Mouse (Mus musculus) MEL (cell line): ENCODE measurements around the gene Axin2. TPM values are rescaled to one million over a fixed set of nuclear protein-coding genes. Genes with fewer than 3 reads are reported as not detected.

Experiments used
- DNase-seq: peaks from one replicate; pipeline ENCODE4 v3.0.0; 2011; ENCODE audit warnings: low read depth, low spot score
- H3K27ac ChIP-seq: 2 replicates; pipeline ENCODE4 v1.5.1; 2012; ENCODE audit warnings: low read depth, mild to moderate bottlenecking, control low read depth, low read length, moderate library complexity; ENCODE audit not compliant: control insufficient read depth
- H3K27me3 ChIP-seq, 2 experiments: fragments of 150-350 bp in 1 of 2; sonication (generic) in 1 of 2; 2 replicates each; pipeline ENCODE4 v1.6.1; 2012; ENCODE audit warnings: low read length in 2 of 2, mild to moderate bottlenecking in 2 of 2, improper control_type of control experiment in 1 of 2, moderate library complexity in 1 of 2; ENCODE audit not compliant: insufficient read depth in 2 of 2, control insufficient read depth in 1 of 2
- H3K36me3 ChIP-seq, 2 experiments: 2 replicates each; pipeline ENCODE4 v1.6.1; 2012 to 2014; ENCODE audit warnings: low read length in 2 of 2, improper control_type of control experiment in 1 of 2, inconsistent platforms in 1 of 2, mild to moderate bottlenecking in 1 of 2; ENCODE audit not compliant: insufficient read depth in 2 of 2, control insufficient read depth in 1 of 2
- H3K4me1 ChIP-seq, 2 experiments: fragments of 150-350 bp in 1 of 2; sonication (generic) in 1 of 2; 2 replicates each; pipeline ENCODE4 v1.6.1; 2012; ENCODE audit warnings: low read length in 2 of 2, improper control_type of control experiment in 1 of 2, mild to moderate bottlenecking in 1 of 2; ENCODE audit not compliant: insufficient read depth in 2 of 2, control insufficient read depth in 1 of 2
- H3K4me3 ChIP-seq, 2 experiments: fragments of 150-350 bp in 1 of 2; sonication (generic) in 1 of 2; 2 replicates each; pipeline ENCODE4 v1.5.1; 2012; ENCODE audit warnings: low read depth in 2 of 2, low read length in 2 of 2, mild to moderate bottlenecking in 2 of 2, moderate library complexity in 2 of 2, control low read depth in 1 of 2, improper control_type of control experiment in 1 of 2; ENCODE audit not compliant: control insufficient read depth in 1 of 2, insufficient read depth in 1 of 2
- H3K79me2 ChIP-seq: 2 replicates; pipeline ENCODE4 v1.6.1; 2012; ENCODE audit warnings: mild to moderate bottlenecking, low read length, moderate library complexity; ENCODE audit not compliant: control insufficient read depth, poor library complexity, insufficient read depth
- H3K9ac ChIP-seq: 2 replicates; pipeline ENCODE4 v1.6.1; 2012; ENCODE audit warnings: low read depth, mild to moderate bottlenecking, control low read depth, low read length, moderate library complexity; ENCODE audit not compliant: control insufficient read depth, poor library complexity, severe bottlenecking
- H3K9me3 ChIP-seq: fragments of 150-350 bp; sonication (generic); replicated peaks from 2 replicates; pipeline ENCODE4 v1.6.1; 2012; ENCODE audit warnings: mild to moderate bottlenecking, low read length, improper control_type of control experiment, moderate library complexity; ENCODE audit not compliant: insufficient read depth
- BHLHE40 ChIP-seq: IDR thresholded peaks from 2 replicates; pipeline ENCODE4 v1.6.1; 2012; ENCODE audit warnings: low read depth, mild to moderate bottlenecking, inconsistent platforms, low read length, improper control_type of control experiment, borderline replicate concordance
- CHD1 ChIP-seq: IDR thresholded peaks from 2 replicates; pipeline ENCODE4 v1.6.1; 2012; ENCODE audit warnings: low read depth, mild to moderate bottlenecking, inconsistent platforms, low read length, improper control_type of control experiment
- E2F4 ChIP-seq: IDR thresholded peaks from 2 replicates; pipeline ENCODE4 v1.6.1; 2011; ENCODE audit warnings: low read depth, low read length, improper control_type of control experiment, borderline replicate concordance
- EP300 ChIP-seq, 2 experiments: IDR thresholded peaks; 2 replicates each; pipeline ENCODE4 v1.6.1; 2011; ENCODE audit warnings: improper control_type of control experiment in 2 of 2, low read length in 2 of 2, low read depth in 1 of 2, mild to moderate bottlenecking in 1 of 2
- ETS1 ChIP-seq: IDR thresholded peaks from 2 replicates; pipeline ENCODE4 v1.6.1; 2012; ENCODE audit warnings: low read depth, mild to moderate bottlenecking, inconsistent platforms, low read length, improper control_type of control experiment, moderate library complexity
- GABPA ChIP-seq: IDR thresholded peaks from 2 replicates; pipeline ENCODE4 v1.6.1; 2012; ENCODE audit warnings: low read depth, mild to moderate bottlenecking, inconsistent platforms, low read length, improper control_type of control experiment, moderate library complexity
- KAT2A ChIP-seq: conservative IDR thresholded peaks from 2 replicates; pipeline ENCODE4 v1.6.1; 2012; ENCODE audit warnings: low read depth, low read length, improper control_type of control experiment, inconsistent platforms
- MAX ChIP-seq: IDR thresholded peaks from 2 replicates; pipeline ENCODE4 v1.6.1; 2011; ENCODE audit warnings: low read length, improper control_type of control experiment
- NRF1 ChIP-seq: IDR thresholded peaks from 2 replicates; pipeline ENCODE4 v1.6.1; 2014; ENCODE audit warnings: low read depth, mild to moderate bottlenecking, inconsistent platforms, low read length, improper control_type of control experiment, moderate library complexity; ENCODE audit not compliant: poor library complexity, insufficient read depth, severe bottlenecking
- POLR2AphosphoS2 ChIP-seq: IDR thresholded peaks from 2 replicates; pipeline ENCODE4 v1.6.1; 2011; ENCODE audit warnings: low read length, improper control_type of control experiment
- POLR2AphosphoS5 ChIP-seq: IDR thresholded peaks from 2 replicates; pipeline ENCODE4 v1.6.1; 2012; ENCODE audit warnings: low read depth, borderline replicate concordance, mild to moderate bottlenecking, inconsistent platforms, low read length, moderate library complexity, mixed read lengths
- RCOR1 ChIP-seq: IDR thresholded peaks from 2 replicates; pipeline ENCODE4 v1.6.1; 2012; ENCODE audit warnings: low read depth, mild to moderate bottlenecking, inconsistent platforms, low read length, improper control_type of control experiment
- UBTF ChIP-seq: IDR thresholded peaks from 2 replicates; pipeline ENCODE4 v1.6.1; 2012; ENCODE audit warnings: low read depth, mild to moderate bottlenecking, inconsistent platforms, low read length, improper control_type of control experiment, moderate library complexity, borderline replicate concordance; ENCODE audit not compliant: insufficient read depth
- ZC3H11A ChIP-seq: IDR thresholded peaks from 2 replicates; pipeline ENCODE4 v1.6.1; 2012; ENCODE audit warnings: low read depth, mild to moderate bottlenecking, inconsistent platforms, low read length, improper control_type of control experiment
- ZMIZ1 ChIP-seq: IDR thresholded peaks from 2 replicates; pipeline ENCODE4 v1.6.1; 2012; ENCODE audit warnings: low read depth, mild to moderate bottlenecking, inconsistent platforms, low read length, improper control_type of control experiment, moderate library complexity
- polyA plus RNA-seq, 2 experiments: library from polyadenylated mRNA; stranded (reverse) in 1 of 2; unstranded in 1 of 2; fragments of >175 nt in 1 of 2; fragments of >200 nt in 1 of 2; gene quantifications; 2 replicates each; pipeline versions ENCODE4 v1.2.1 to v1.2.4; 2012; ENCODE audit warnings: low replicate concordance in 2 of 2, low read depth in 1 of 2; ENCODE audit not compliant: insufficient read length in 2 of 2, insufficient read depth in 1 of 2, missing spikeins in 1 of 2
- total RNA-seq: library from RNA; depleted of rRNA; stranded (reverse); fragments of 300-350 nt; gene quantifications from 2 replicates; pipeline ENCODE4 v1.2.3, GENCODE M21; 2012

Gene Axin2
- total and polyA plus RNA-seq, 3 experiments, result not detected

- Histone ChIP-seq H3K9ac (no peak overlapping the region), H3K27ac (no peak overlapping the region), H3K27me3 (no peaks in the 10 kb centered on the region), H3K79me2 (no peaks in the 10 kb centered on the region), H3K4me1 (no peaks in the 10 kb centered on the region), H3K36me3 (no peaks in the 10 kb centered on the region), H3K9me3 (no peaks in the 10 kb centered on the region), H3K4me3 (no peak overlapping the region)
- DNase-seq, result no peak
- no peak for TF ChIP-seq RCOR1
- no peak for TF ChIP-seq E2F4
- no peak for TF ChIP-seq ETS1
- no peak for TF ChIP-seq POLR2AphosphoS5
Measured at GRCm38 (mm10) chr11:108880546-108880945, 39.6 kb upstream of the Axin2 start.

GRCm38 (mm10) chr11:108881662-108882061 is 38.5 kb upstream of the Axin2 start:
- no peak overlapping the region for H3K27ac ChIP-seq
- H3K9me3 ChIP-seq, result no peaks in the 10 kb centered on the region
- TF ChIP-seq MAX, result no peak
- TF ChIP-seq, all 39 proteins: peak for 0

GRCm38 (mm10) chr11:108885276-108885896 is 34.8 kb upstream of the Axin2 start:
- H3K4me1 ChIP-seq, result no peaks in the 10 kb centered on the region
- no peaks in the 10 kb centered on the region for H3K79me2 ChIP-seq
- H3K9me3 ChIP-seq, result no peaks in the 10 kb centered on the region
- no peak overlapping the region for H3K9ac ChIP-seq
- H3K27me3 ChIP-seq, result no peaks in the 10 kb centered on the region
- no peak overlapping the region for H3K27ac ChIP-seq
- H3K4me3 ChIP-seq, result no peak overlapping the region
- no peak for DNase-seq
- no peak for TF ChIP-seq ZMIZ1
- no peak for TF ChIP-seq BHLHE40
- TF ChIP-seq CHD1, result no peak
- no peak for TF ChIP-seq KAT2A
- TF ChIP-seq GABPA, result no peak
- no peak for TF ChIP-seq NRF1
- TF ChIP-seq ZC3H11A, result no peak
- TF ChIP-seq POLR2AphosphoS2, result no peak
- no peak for TF ChIP-seq EP300 (IDR thresholded peaks at IDR 0.05; ENCODE audit: low read depth in 1 of 2, low read length in 2 of 2)
- no peak for TF ChIP-seq UBTF
- TF ChIP-seq E2F4, result no peak
- TF ChIP-seq, all 39 proteins: peak for 0
- no peaks in the 10 kb centered on the region for H3K36me3 ChIP-seq

More at GRCm38 (mm10) chr11:108881662-108882061, 38.5 kb upstream of the Axin2 start:
- Histone ChIP-seq H3K9ac (no peak overlapping the region), H3K36me3 (no peaks in the 10 kb centered on the region), H3K79me2 (no peaks in the 10 kb centered on the region), H3K4me1 (no peaks in the 10 kb centered on the region), H3K4me3 (no peak overlapping the region), H3K27me3 (no peaks in the 10 kb centered on the region)
- DNase-seq, result no peak
